Mouse (Mus musculus): ENCODE measurements around the gene Adad2. TPM values are rescaled to one million over a fixed set of nuclear protein-coding genes. Genes with fewer than 3 reads are reported as not detected.

Adad2 gene
- polyA plus RNA-seq, 1 experiment from 2014 or later = 0.31 TPM

GRCm38 (mm10) chr8:119646197-119646596 lies 33.6 kb downstream of the Adad2 start:
- H3K9ac ChIP-seq = no peak overlapping the region
- WGBS = 77% methylated on average over 3 of the region's 3 CpGs
- no peaks in the 10 kb centered on the region for H3K9me3 ChIP-seq
- H3K36me3 ChIP-seq (replicated peaks) = no peaks in the 10 kb centered on the region
- H3K4me1 ChIP-seq = peaks cover 17% of the 10 kb centered on the region
- H3K27ac ChIP-seq = 0 out of 2 replicates have a peak overlapping the region, but pooled peaks have one; percentile 70
- no peak for ATAC-seq (replicated peaks)
- H3K27me3 ChIP-seq (replicated peaks) = no peaks in the 10 kb centered on the region
- no peak overlapping the region for H3K4me3 ChIP-seq
- H3K4me2 ChIP-seq = no peak overlapping the region

GRCm38 (mm10) chr8:119646846-119647245 lies 34.3 kb downstream of the Adad2 start:
- H3K4me3 ChIP-seq = no peak overlapping the region
- H3K27me3 ChIP-seq (replicated peaks) = no peaks in the 10 kb centered on the region
- peaks cover 17% of the 10 kb centered on the region for H3K4me1 ChIP-seq
- no peaks in the 10 kb centered on the region for H3K36me3 ChIP-seq (replicated peaks)
- no peak for ATAC-seq (replicated peaks)
- no peaks in the 10 kb centered on the region for H3K9me3 ChIP-seq
- 84% methylated on average over 7 of the region's 7 CpGs for WGBS
- H3K27ac ChIP-seq = no peak overlapping the region
- no peak overlapping the region for H3K4me2 ChIP-seq
- H3K9ac ChIP-seq = no peak overlapping the region

GRCm38 (mm10) chr8:119651324-119651723 lies 38.8 kb downstream of the Adad2 start:
- WGBS = 59% methylated on average over 2 of the region's 2 CpGs
- H3K27me3 ChIP-seq (replicated peaks) = no peaks in the 10 kb centered on the region
- H3K4me2 ChIP-seq = no peak overlapping the region
- ATAC-seq (replicated peaks) = no peak
- H3K4me1 ChIP-seq = no peaks in the 10 kb centered on the region
- H3K4me3 ChIP-seq = no peak overlapping the region
- H3K9ac ChIP-seq = no peak overlapping the region
- no peaks in the 10 kb centered on the region for H3K36me3 ChIP-seq (replicated peaks)
- no peaks in the 10 kb centered on the region for H3K9me3 ChIP-seq
- no peak overlapping the region for H3K27ac ChIP-seq

GRCm38 (mm10) chr8:119656709-119657464 lies 44.3 kb downstream of the Adad2 start:
- Histone ChIP-seq H3K9ac (no peak overlapping the region), H3K36me3 (replicated peaks) (no peaks in the 10 kb centered on the region), H3K4me2 (no peak overlapping the region), H3K4me3 (no peak overlapping the region), H3K9me3 (no peaks in the 10 kb centered on the region), H3K4me1 (peaks cover 5% of the 10 kb centered on the region), H3K27me3 (replicated peaks) (no peaks in the 10 kb centered on the region), H3K27ac (no peak overlapping the region)
- WGBS = 63% methylated on average over 5 of the region's 5 CpGs
- no peak for ATAC-seq (replicated peaks)

- Histone ChIP-seq H3K9me3 (no peaks in the 10 kb centered on the region), H3K36me3 (replicated peaks) (no peaks in the 10 kb centered on the region), H3K4me2 (no peak overlapping the region), H3K4me1 (peaks cover 5% of the 10 kb centered on the region), H3K4me3 (no peak overlapping the region), H3K27me3 (replicated peaks) (no peaks in the 10 kb centered on the region), H3K9ac (no peak overlapping the region), H3K27ac (no peak overlapping the region)
- WGBS = 6% methylated on average over 9 of the region's 9 CpGs
- ATAC-seq (replicated peaks) = peak; percentile 30; the same call in 1 of the 2 replicates
These were observed 48.5 kb downstream of the Adad2 start for GRCm38 (mm10) chr8:119661081-119661480.

GRCm38 (mm10) chr8:119661892-119662291 lies 49.3 kb downstream of the Adad2 start:
- 70% methylated on average over 6 of the region's 6 CpGs for WGBS

GRCm38 (mm10) chr8:119663440-119663839 lies 50.9 kb downstream of the Adad2 start:
- no peak overlapping the region for H3K4me2 ChIP-seq
- no peaks in the 10 kb centered on the region for H3K27me3 ChIP-seq (replicated peaks)
- 57% methylated on average over 11 of the region's 11 CpGs for WGBS
- no peak for ATAC-seq (replicated peaks)
- H3K9me3 ChIP-seq = no peaks in the 10 kb centered on the region
- no peaks in the 10 kb centered on the region for H3K36me3 ChIP-seq (replicated peaks)
- no peak overlapping the region for H3K27ac ChIP-seq
- H3K4me1 ChIP-seq = peaks cover 8% of the 10 kb centered on the region
- no peak overlapping the region for H3K9ac ChIP-seq
- H3K4me3 ChIP-seq = no peak overlapping the region

More at GRCm38 (mm10) chr8:119661892-119662291, 49.3 kb downstream of the Adad2 start:
- H3K36me3 ChIP-seq (replicated peaks) = no peaks in the 10 kb centered on the region
- H3K4me3 ChIP-seq = no peak overlapping the region
- ATAC-seq (replicated peaks) = no peak
- H3K9ac ChIP-seq = no peak overlapping the region
- no peak overlapping the region for H3K27ac ChIP-seq
- H3K9me3 ChIP-seq = no peaks in the 10 kb centered on the region
- H3K4me1 ChIP-seq = peaks cover 8% of the 10 kb centered on the region
- no peaks in the 10 kb centered on the region for H3K27me3 ChIP-seq (replicated peaks)
- H3K4me2 ChIP-seq = no peak overlapping the region

- Histone ChIP-seq H3K9me3 (no peaks in the 10 kb centered on the region), H3K4me1 (peaks cover 8% of the 10 kb centered on the region), H3K4me3 (no peak overlapping the region), H3K36me3 (replicated peaks) (no peaks in the 10 kb centered on the region), H3K27ac (no peak overlapping the region), H3K4me2 (no peak overlapping the region), H3K27me3 (replicated peaks) (no peaks in the 10 kb centered on the region), H3K9ac (no peak overlapping the region)
- ATAC-seq (replicated peaks) = no peak
- WGBS = 75% methylated on average over 6 of the region's 6 CpGs
These were observed 52.7 kb downstream of the Adad2 start for GRCm38 (mm10) chr8:119665270-119665669.

Other genes starting within 250 kb of the Adad2 start
- gene Mlycd, start 217.9 kb upstream of the Adad2 start, polyA plus RNA-seq (2015; fragmentation: Nextera tagmentation; extraction: Ambion mirVana) = 16.2 and 17.8 TPM in 2 replicates
- 0.28 and 0.34 TPM in 2 replicates for gene Osgin1, start 178.6 kb upstream of the Adad2 start, polyA plus RNA-seq (2015; fragmentation: Nextera tagmentation; extraction: Ambion mirVana)
- 53.0 and 60.5 TPM in 2 replicates for gene Necab2, start 166.0 kb upstream of the Adad2 start, polyA plus RNA-seq (2015; fragmentation: Nextera tagmentation; extraction: Ambion mirVana)
- 0.13 TPM in 1 of 2 replicates, not detected in the other for gene Slc38a8, start 111.0 kb upstream of the Adad2 start, polyA plus RNA-seq (2015; fragmentation: Nextera tagmentation; extraction: Ambion mirVana)
- gene Mbtps1, start 54.0 kb upstream of the Adad2 start, polyA plus RNA-seq (2015; fragmentation: Nextera tagmentation; extraction: Ambion mirVana) = 59.5 and 61.1 TPM in 2 replicates
- 212 and 213 TPM in 2 replicates for gene Hsdl1, start 37.6 kb upstream of the Adad2 start, polyA plus RNA-seq (2015; fragmentation: Nextera tagmentation; extraction: Ambion mirVana)
- 0.54 and 0.55 TPM in 2 replicates for gene Dnaaf1, start 37.5 kb upstream of the Adad2 start, polyA plus RNA-seq (2015; fragmentation: Nextera tagmentation; extraction: Ambion mirVana)
- 16.6 and 17.7 TPM in 2 replicates for gene Taf1c, start 7.5 kb upstream of the Adad2 start, polyA plus RNA-seq (2015; fragmentation: Nextera tagmentation; extraction: Ambion mirVana)
- gene Kcng4, start 22.9 kb downstream of the Adad2 start, polyA plus RNA-seq (2015; fragmentation: Nextera tagmentation; extraction: Ambion mirVana) = 0.14 and 0.33 TPM in 2 replicates
- gene Wfdc1, start 53.6 kb downstream of the Adad2 start, polyA plus RNA-seq (2015; fragmentation: Nextera tagmentation; extraction: Ambion mirVana) = 4.6 and 7.1 TPM in 2 replicates
- 0.11 and 0.19 TPM in 2 replicates for gene Atp2c2, start 87.3 kb downstream of the Adad2 start, polyA plus RNA-seq (2015; fragmentation: Nextera tagmentation; extraction: Ambion mirVana)
- gene Tldc1, start 165.7 kb downstream of the Adad2 start, polyA plus RNA-seq (2015; fragmentation: Nextera tagmentation; extraction: Ambion mirVana) = 11.4 and 11.8 TPM in 2 replicates
- gene Cotl1, start 227.8 kb downstream of the Adad2 start, polyA plus RNA-seq (2015; fragmentation: Nextera tagmentation; extraction: Ambion mirVana) = 123 and 134 TPM in 2 replicates
- 18.3 and 20.2 TPM in 2 replicates for gene Klhl36, start 249.5 kb downstream of the Adad2 start, polyA plus RNA-seq (2015; fragmentation: Nextera tagmentation; extraction: Ambion mirVana)

Data from midbrain, embryonic 15.5 days (tissue).